Mouse (Mus musculus): ENCODE results near the gene Tns1. TPM values are rescaled to one million over a fixed set of nuclear protein-coding genes. Genes with fewer than 3 reads are reported as not detected.
A peak's percentile ranks its signal among the peaks of the same experiment; 100 is the strongest.

The Tns1 gene
- total and polyA plus RNA-seq, 3 experiments = 0.40 to 3.6 (median 0.89) TPM

DNA sequence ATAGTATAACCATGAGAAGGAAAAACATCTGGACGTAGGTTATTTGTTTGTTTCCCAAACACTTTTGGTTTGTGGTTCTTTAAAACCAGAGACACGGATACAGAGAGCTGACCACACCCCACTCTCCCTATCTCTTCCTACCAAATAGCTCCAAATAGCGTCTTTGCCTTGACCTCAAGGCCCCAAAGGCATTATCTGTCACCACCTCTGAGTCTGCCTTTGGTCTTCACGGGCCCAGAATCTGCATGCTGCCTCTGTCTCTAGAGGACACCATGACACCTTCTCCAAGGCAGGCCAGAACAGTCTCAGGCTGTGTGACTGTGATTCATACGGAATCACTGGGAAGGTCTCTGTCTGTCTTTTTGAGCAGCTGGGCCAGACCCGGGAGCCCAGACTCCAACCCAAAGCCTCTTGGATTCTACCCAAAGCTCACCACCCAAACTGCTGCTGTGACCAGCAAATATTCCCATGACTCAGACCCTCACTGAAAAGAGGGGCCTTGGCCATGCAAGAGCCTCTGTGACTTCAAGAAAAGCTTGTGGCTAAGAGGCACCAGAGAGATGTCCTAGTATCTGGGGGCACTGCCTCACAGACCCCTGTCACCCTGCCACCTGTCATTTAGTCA lies 11.2 kb upstream of the Tns1 start:
- in situ Hi-C loops (cut with MboI; ENCODE audit: low pct_ligation_motif_present, low pct_unique_long_range_greater_than_20kb, low sequenced_read_pairs) (loop anchor here (5.0 kb wide), 1 partner anchor 233 kb away; no protein-coding TSS in a partner anchor), dilution Hi-C loops (cut with MboI; ENCODE audit: extremely low pct_ligation_motif_present, extremely low pct_unique_long_range_greater_than_20kb, low sequenced_read_pairs) (no loop called here)
- Histone ChIP-seq H3K36me3 (replicated peaks in 1 of 2; ENCODE audit: control insufficient read depth in 1 of 2, insufficient read depth in 1 of 2, low read length in 1 of 2) (no peaks in the 10 kb centered on the region), H3K4me2 (ENCODE audit: insufficient read depth, low read depth, poor library complexity, severe bottlenecking) (no peak overlapping the region), H3K9me3 (replicated peaks; ENCODE audit: low read length) (no peaks in the 10 kb centered on the region), H3K4me1 (ENCODE audit: control insufficient read depth in 1 of 2, insufficient read depth in 2 of 2) (peaks cover 0 to 10% of the 10 kb centered on the region in 2 experiments; a peak in 2 of 4 replicates), H3K4me3 (replicated peaks in 1 of 3; ENCODE audit: low read depth in 2 of 3, low read length in 2 of 3, poor library complexity in 1 of 3) (no peak overlapping the region), H3K27me3 (replicated peaks) (peaks cover 17% of the 10 kb centered on the region), H3K79me2 (replicated peaks; ENCODE audit: control insufficient read depth, extremely low read depth, insufficient read depth, poor library complexity, severe bottlenecking) (no peaks in the 10 kb centered on the region), H3K9ac (ENCODE audit: insufficient read depth, low read depth) (no peak overlapping the region), H3K27ac (ENCODE audit: insufficient read depth, low read depth) (no peak overlapping the region)
- TF ChIP-seq TBP (conservative IDR thresholded peaks at IDR 0.05; ENCODE audit: low read depth, low read length) (0 out of 2 replicates have a peak, but pooled peaks have one; percentile 24), NRF1 (IDR thresholded peaks at IDR 0.05; ENCODE audit: low read depth, low read length) (no peak)
- no peak for DNase-seq (ENCODE audit: extremely low read depth)

DNA sequence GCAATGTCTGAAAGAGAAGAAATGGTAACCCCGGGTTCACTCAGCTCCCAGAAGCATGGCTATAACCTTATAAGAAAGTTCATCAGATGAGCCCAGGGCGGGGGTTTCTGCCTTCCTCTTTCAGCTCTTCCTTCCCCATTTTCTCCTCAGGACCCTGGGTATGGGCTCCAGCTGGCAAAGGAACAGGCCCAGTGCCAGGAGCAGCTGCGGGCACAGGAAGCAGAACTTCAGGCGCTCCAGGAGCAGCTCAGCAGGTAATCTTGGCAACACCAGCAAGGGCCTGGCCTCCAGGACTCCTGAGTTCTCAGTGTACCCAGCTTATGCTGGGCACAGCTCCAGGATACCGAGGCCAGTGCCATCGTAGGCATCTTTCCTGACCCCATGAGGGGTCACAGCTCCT lies 9.7 kb upstream of the Tns1 start:
- Histone ChIP-seq H3K36me3 (replicated peaks in 1 of 2; ENCODE audit: control insufficient read depth in 1 of 2, insufficient read depth in 1 of 2, low read length in 1 of 2) (no peaks in the 10 kb centered on the region), H3K4me1 (ENCODE audit: control insufficient read depth in 1 of 2, insufficient read depth in 2 of 2) (peaks cover 0 to 10% of the 10 kb centered on the region in 2 experiments; a peak in 2 of 4 replicates), H3K4me2 (ENCODE audit: insufficient read depth, low read depth, poor library complexity, severe bottlenecking) (no peak overlapping the region), H3K27ac (ENCODE audit: insufficient read depth, low read depth) (no peak overlapping the region), H3K4me3 (replicated peaks in 1 of 3; ENCODE audit: low read depth in 2 of 3, low read length in 2 of 3, poor library complexity in 1 of 3) (no peak overlapping the region), H3K79me2 (replicated peaks; ENCODE audit: control insufficient read depth, extremely low read depth, insufficient read depth, poor library complexity, severe bottlenecking) (no peaks in the 10 kb centered on the region), H3K9me3 (replicated peaks; ENCODE audit: low read length) (no peaks in the 10 kb centered on the region), H3K9ac (ENCODE audit: insufficient read depth, low read depth) (no peak overlapping the region), H3K27me3 (replicated peaks) (peaks cover 26% of the 10 kb centered on the region)
- dilution Hi-C loops (cut with MboI; ENCODE audit: extremely low pct_ligation_motif_present, extremely low pct_unique_long_range_greater_than_20kb, low sequenced_read_pairs) = no loop called here
- in situ Hi-C loops (cut with MboI; ENCODE audit: low pct_ligation_motif_present, low pct_unique_long_range_greater_than_20kb, low sequenced_read_pairs) = no loop called here
- no peak for TF ChIP-seq IRF4 (IDR thresholded peaks at IDR 0.05; ENCODE audit: low read depth, low read length)
- no peak for TF ChIP-seq USF2 (conservative IDR thresholded peaks at IDR 0.05; ENCODE audit: low read depth, low read length)
- TF ChIP-seq MYC (IDR thresholded peaks at IDR 0.05; ENCODE audit: low read depth, low read length) = no peak
- no peak for TF ChIP-seq MAX (IDR thresholded peaks at IDR 0.05; ENCODE audit: low read length)
- TF ChIP-seq ZNF384 (IDR thresholded peaks at IDR 0.05; ENCODE audit: low read depth, low read length) = no peak
- no peak for TF ChIP-seq RCOR1 (conservative IDR thresholded peaks at IDR 0.05; ENCODE audit: low read depth, low read length)
- no peak for TF ChIP-seq UBTF (IDR thresholded peaks at IDR 0.05; ENCODE audit: low read depth, low read length)
- no peak for TF ChIP-seq MXI1 (IDR thresholded peaks at IDR 0.05; ENCODE audit: low read depth, low read length)
- no peak for TF ChIP-seq POLR2AphosphoS2 (IDR thresholded peaks at IDR 0.05; ENCODE audit: low read depth, low read length)
- DNase-seq (ENCODE audit: extremely low read depth) = no peak

GRCm38 (mm10) chr1:74132011-74132410 lies 7.8 kb upstream of the Tns1 start:
- H3K4me2 ChIP-seq (ENCODE audit: insufficient read depth, low read depth, poor library complexity, severe bottlenecking) = no peak overlapping the region
- no peaks in the 10 kb centered on the region for H3K79me2 ChIP-seq (replicated peaks; ENCODE audit: control insufficient read depth, extremely low read depth, insufficient read depth, poor library complexity, severe bottlenecking)
- H3K9ac ChIP-seq (ENCODE audit: insufficient read depth, low read depth) = no peak overlapping the region
- TF ChIP-seq CTCF (conservative IDR thresholded peaks at IDR 0.05 in 1 of 2, IDR thresholded peaks at IDR 0.05 in 1 of 2; ENCODE audit: low read depth in 2 of 2, low read length in 2 of 2) (peak in 1 of 2 experiments; percentile 34; a peak in 2 of 4 replicates), ZKSCAN1 (IDR thresholded peaks at IDR 0.05; ENCODE audit: borderline replicate concordance, low read depth, low read length) (no peak), RAD21 (IDR thresholded peaks at IDR 0.05; ENCODE audit: low read depth, low read length) (peak; percentile 4), KAT2A (IDR thresholded peaks at IDR 0.05; ENCODE audit: insufficient replicate concordance, low read length) (no peak), POLR2AphosphoS2 (IDR thresholded peaks at IDR 0.05; ENCODE audit: low read depth, low read length) (no peak)
- H3K9me3 ChIP-seq (replicated peaks; ENCODE audit: low read length) = no peaks in the 10 kb centered on the region
- dilution Hi-C loops (cut with MboI; ENCODE audit: extremely low pct_ligation_motif_present, extremely low pct_unique_long_range_greater_than_20kb, low sequenced_read_pairs) = no loop called here
- DNase-seq (ENCODE audit: extremely low read depth) = no peak
- H3K4me1 ChIP-seq (ENCODE audit: control insufficient read depth in 1 of 2, insufficient read depth in 2 of 2) = peaks cover 0 to 10% of the 10 kb centered on the region in 2 experiments; a peak in 2 of 4 replicates
- in situ Hi-C loops (cut with MboI; ENCODE audit: low pct_ligation_motif_present, low pct_unique_long_range_greater_than_20kb, low sequenced_read_pairs) = no loop called here
- H3K27ac ChIP-seq (ENCODE audit: insufficient read depth, low read depth) = no peak overlapping the region
- peaks cover 39% of the 10 kb centered on the region for H3K27me3 ChIP-seq (replicated peaks)
- H3K36me3 ChIP-seq (replicated peaks in 1 of 2; ENCODE audit: control insufficient read depth in 1 of 2, insufficient read depth in 1 of 2, low read length in 1 of 2) = no peaks in the 10 kb centered on the region
- H3K4me3 ChIP-seq (replicated peaks in 1 of 3; ENCODE audit: low read depth in 2 of 3, low read length in 2 of 3, poor library complexity in 1 of 3) = no peak overlapping the region

Data from CH12.LX (cell line).